Mouse (Mus musculus): ENCODE results near the gene D630045J12Rik. TPM values are rescaled to one million over a fixed set of nuclear protein-coding genes. Genes with fewer than 3 reads are reported as not detected.
A peak's percentile ranks its signal among the peaks of the same experiment; 100 is the strongest.

D630045J12Rik gene
- polyA plus RNA-seq, 1 experiment from 2014 or later, result 8.1 TPM

- Histone ChIP-seq H3K27me3 (replicated peaks; ENCODE audit: low read depth, poor library complexity, severe bottlenecking) (peaks cover 14% of the 10 kb centered on the region; the same call in 1 of the 2 replicates), H3K4me3 (no peak overlapping the region), H3K4me1 (peaks cover 21% of the 10 kb centered on the region), H3K9me3 (no peaks in the 10 kb centered on the region), H3K36me3 (replicated peaks) (no peaks in the 10 kb centered on the region), H3K27ac (replicated peaks) (no peak overlapping the region)
- WGBS, result 92% methylated on average over 4 of the region's 4 CpGs
- no peak for DNase-seq (ENCODE audit: low spot score)
These were observed 3.0 kb upstream of the D630045J12Rik start for GRCm38 (mm10) chr6:38256793-38257192.

GRCm38 (mm10) chr6:38255794-38256193, 2.0 kb upstream of the D630045J12Rik start:
- Histone ChIP-seq H3K4me3 (no peak overlapping the region), H3K27ac (replicated peaks) (no peak overlapping the region), H3K9me3 (no peaks in the 10 kb centered on the region), H3K27me3 (replicated peaks; ENCODE audit: low read depth, poor library complexity, severe bottlenecking) (peaks cover 14% of the 10 kb centered on the region; the same call in 1 of the 2 replicates), H3K4me1 (peaks cover 30% of the 10 kb centered on the region), H3K36me3 (replicated peaks) (no peaks in the 10 kb centered on the region)
- no peak for DNase-seq (ENCODE audit: low spot score)
- 66% methylated on average over 2 of the region's 2 CpGs for WGBS

- 10% methylated on average over 19 of the region's 19 CpGs for WGBS
- Histone ChIP-seq H3K9me3 (no peaks in the 10 kb centered on the region), H3K36me3 (replicated peaks) (no peaks in the 10 kb centered on the region; the same call in 1 of the 2 replicates), H3K27me3 (replicated peaks; ENCODE audit: low read depth, poor library complexity, severe bottlenecking) (peaks cover 14% of the 10 kb centered on the region; the same call in 1 of the 2 replicates), H3K4me1 (peaks cover 49% of the 10 kb centered on the region), H3K27ac (replicated peaks) (peak overlapping the region; percentile 97), H3K4me3 (peak overlapping the region; percentile 97)
- peak; percentile 49 for DNase-seq (ENCODE audit: low spot score)
These were observed 758 bp downstream of the D630045J12Rik start for GRCm38 (mm10) chr6:38252766-38253735.

GRCm38 (mm10) chr6:38252139-38252538, 1.7 kb downstream of the D630045J12Rik start:
- Histone ChIP-seq H3K4me1 (peaks cover 53% of the 10 kb centered on the region), H3K4me3 (peak overlapping the region; percentile 97), H3K36me3 (replicated peaks) (no peaks in the 10 kb centered on the region; the same call in 1 of the 2 replicates), H3K27me3 (replicated peaks; ENCODE audit: low read depth, poor library complexity, severe bottlenecking) (peaks cover 14% of the 10 kb centered on the region; the same call in 1 of the 2 replicates), H3K9me3 (no peaks in the 10 kb centered on the region), H3K27ac (replicated peaks) (peak overlapping the region; percentile 97; the same call in 1 of the 2 replicates)
- peak; percentile 30 for DNase-seq (ENCODE audit: low spot score)
- WGBS, result 57% methylated on average over 10 of the region's 10 CpGs

- Histone ChIP-seq H3K9me3 (no peaks in the 10 kb centered on the region), H3K36me3 (replicated peaks) (no peaks in the 10 kb centered on the region; the same call in 1 of the 2 replicates), H3K4me1 (peaks cover 53% of the 10 kb centered on the region), H3K4me3 (peak overlapping the region; percentile 97; the same call in 1 of the 2 replicates), H3K27ac (replicated peaks) (no peak overlapping the region), H3K27me3 (replicated peaks; ENCODE audit: low read depth, poor library complexity, severe bottlenecking) (peaks cover 13% of the 10 kb centered on the region; the same call in 1 of the 2 replicates)
- DNase-seq (ENCODE audit: low spot score), result no peak
- 50% methylated on average over 4 of the region's 4 CpGs for WGBS
These were observed 2.3 kb downstream of the D630045J12Rik start for GRCm38 (mm10) chr6:38251464-38251863.

GRCm38 (mm10) chr6:38247362-38247761, 6.4 kb downstream of the D630045J12Rik start:
- DNase-seq (ENCODE audit: low spot score), result no peak
- Histone ChIP-seq H3K9me3 (no peaks in the 10 kb centered on the region), H3K4me3 (no peak overlapping the region), H3K4me1 (peaks cover 55% of the 10 kb centered on the region), H3K27ac (replicated peaks) (no peak overlapping the region), H3K36me3 (replicated peaks) (no peaks in the 10 kb centered on the region; the same call in 1 of the 2 replicates), H3K27me3 (replicated peaks; ENCODE audit: low read depth, poor library complexity, severe bottlenecking) (no peaks in the 10 kb centered on the region)
- 93% methylated on average over 4 of the region's 4 CpGs for whole genome bisulfite sequencing

- no peak for DNase-seq (ENCODE audit: low spot score)
- WGBS, result 89% methylated on average over 3 of the region's 3 CpGs
- Histone ChIP-seq H3K36me3 (replicated peaks) (no peaks in the 10 kb centered on the region; the same call in 1 of the 2 replicates), H3K9me3 (no peaks in the 10 kb centered on the region), H3K4me3 (no peak overlapping the region), H3K27ac (replicated peaks) (no peak overlapping the region), H3K27me3 (replicated peaks; ENCODE audit: low read depth, poor library complexity, severe bottlenecking) (no peaks in the 10 kb centered on the region), H3K4me1 (peaks cover 36% of the 10 kb centered on the region)
These were observed 9.0 kb downstream of the D630045J12Rik start for GRCm38 (mm10) chr6:38244806-38245205.

GRCm38 (mm10) chr6:38244167-38244566, 9.6 kb downstream of the D630045J12Rik start:
- no peak overlapping the region for H3K4me3 ChIP-seq
- H3K9me3 ChIP-seq, result no peaks in the 10 kb centered on the region
- H3K27me3 ChIP-seq (replicated peaks; ENCODE audit: low read depth, poor library complexity, severe bottlenecking), result no peaks in the 10 kb centered on the region
- no peaks in the 10 kb centered on the region; the same call in 1 of the 2 replicates for H3K36me3 ChIP-seq (replicated peaks)
- 70% methylated on average over 3 of the region's 3 CpGs for WGBS
- H3K27ac ChIP-seq (replicated peaks), result no peak overlapping the region
- DNase-seq (ENCODE audit: low spot score), result no peak
- peaks cover 30% of the 10 kb centered on the region for H3K4me1 ChIP-seq

- no peak for DNase-seq (ENCODE audit: low spot score)
- Histone ChIP-seq H3K4me1 (peaks cover 20% of the 10 kb centered on the region), H3K9me3 (no peaks in the 10 kb centered on the region), H3K36me3 (replicated peaks) (peaks cover 1% of the 10 kb centered on the region; the same call in 1 of the 2 replicates), H3K27ac (replicated peaks) (no peak overlapping the region), H3K4me3 (no peak overlapping the region), H3K27me3 (replicated peaks; ENCODE audit: low read depth, poor library complexity, severe bottlenecking) (no peaks in the 10 kb centered on the region)
- WGBS, result 94% methylated on average over 5 of the region's 5 CpGs
These were observed 11.0 kb downstream of the D630045J12Rik start for GRCm38 (mm10) chr6:38242833-38243232.

- no peak overlapping the region for H3K4me3 ChIP-seq
- no peaks in the 10 kb centered on the region for H3K27me3 ChIP-seq (replicated peaks; ENCODE audit: low read depth, poor library complexity, severe bottlenecking)
- WGBS, result 91% methylated on average over 8 of the region's 8 CpGs
- no peaks in the 10 kb centered on the region for H3K9me3 ChIP-seq
- no peak for DNase-seq (ENCODE audit: low spot score)
- H3K4me1 ChIP-seq, result peaks cover 18% of the 10 kb centered on the region
- no peak overlapping the region for H3K27ac ChIP-seq (replicated peaks)
- peaks cover 3% of the 10 kb centered on the region; the same call in 1 of the 2 replicates for H3K36me3 ChIP-seq (replicated peaks)
These were observed 11.4 kb downstream of the D630045J12Rik start for GRCm38 (mm10) chr6:38242295-38242830.

GRCm38 (mm10) chr6:38241508-38241907, 12.3 kb downstream of the D630045J12Rik start:
- H3K27ac ChIP-seq (replicated peaks), result no peak overlapping the region
- 93% methylated on average over 4 of the region's 4 CpGs for whole genome bisulfite sequencing
- H3K9me3 ChIP-seq, result no peaks in the 10 kb centered on the region
- no peak overlapping the region for H3K4me3 ChIP-seq
- peaks cover 5% of the 10 kb centered on the region; the same call in 1 of the 2 replicates for H3K36me3 ChIP-seq (replicated peaks)
- peaks cover 18% of the 10 kb centered on the region for H3K4me1 ChIP-seq
- H3K27me3 ChIP-seq (replicated peaks; ENCODE audit: low read depth, poor library complexity, severe bottlenecking), result no peaks in the 10 kb centered on the region
- DNase-seq (ENCODE audit: low spot score), result no peak

- no peak overlapping the region for H3K4me3 ChIP-seq
- no peak for DNase-seq (ENCODE audit: low spot score)
- no peak overlapping the region for H3K27ac ChIP-seq (replicated peaks)
- H3K36me3 ChIP-seq (replicated peaks), result peaks cover 5% of the 10 kb centered on the region; the same call in 1 of the 2 replicates
- WGBS, result 96% methylated on average over 5 of the region's 5 CpGs
- H3K9me3 ChIP-seq, result no peaks in the 10 kb centered on the region
- peaks cover 16% of the 10 kb centered on the region for H3K4me1 ChIP-seq
- no peaks in the 10 kb centered on the region for H3K27me3 ChIP-seq (replicated peaks; ENCODE audit: low read depth, poor library complexity, severe bottlenecking)
These were observed 13.2 kb downstream of the D630045J12Rik start for GRCm38 (mm10) chr6:38240618-38241017.
